Mouse (Mus musculus) liver, embryonic 14.5 days (tissue): ENCODE data around the gene Lclat1.
"Not testable (repeated sequence)": the region's sequence is repeated elsewhere in the genome, so short reads cannot be mapped to it uniquely, and the experiment has no call there.

ENCODE experiments used
- CTCF ChIP-seq: IDR thresholded peaks from 2 replicates; pipeline ENCODE4 v1.5.1; 2016; ENCODE audit warnings: antibody characterized with exemption, low read depth, control low read depth
- EP300 ChIP-seq: IDR thresholded peaks from 2 replicates; pipeline ENCODE4 v1.6.1; 2016; ENCODE audit warnings: antibody characterized with exemption, low read depth

- TF ChIP-seq CTCF, EP300: not testable (repeated sequence)
Measured at GRCm38 (mm10) chr17:73152790-73153525, 45.2 kb downstream of the Lclat1 start.
